Mouse (Mus musculus): ENCODE measurements at regions not wholly inside any gene's neighbourhood (a gene's known extent, or its start where the extent isn't known, plus 50 kb on each side); places are given as distances from the start of the nearest gene placed in this dataset.

DNA sequence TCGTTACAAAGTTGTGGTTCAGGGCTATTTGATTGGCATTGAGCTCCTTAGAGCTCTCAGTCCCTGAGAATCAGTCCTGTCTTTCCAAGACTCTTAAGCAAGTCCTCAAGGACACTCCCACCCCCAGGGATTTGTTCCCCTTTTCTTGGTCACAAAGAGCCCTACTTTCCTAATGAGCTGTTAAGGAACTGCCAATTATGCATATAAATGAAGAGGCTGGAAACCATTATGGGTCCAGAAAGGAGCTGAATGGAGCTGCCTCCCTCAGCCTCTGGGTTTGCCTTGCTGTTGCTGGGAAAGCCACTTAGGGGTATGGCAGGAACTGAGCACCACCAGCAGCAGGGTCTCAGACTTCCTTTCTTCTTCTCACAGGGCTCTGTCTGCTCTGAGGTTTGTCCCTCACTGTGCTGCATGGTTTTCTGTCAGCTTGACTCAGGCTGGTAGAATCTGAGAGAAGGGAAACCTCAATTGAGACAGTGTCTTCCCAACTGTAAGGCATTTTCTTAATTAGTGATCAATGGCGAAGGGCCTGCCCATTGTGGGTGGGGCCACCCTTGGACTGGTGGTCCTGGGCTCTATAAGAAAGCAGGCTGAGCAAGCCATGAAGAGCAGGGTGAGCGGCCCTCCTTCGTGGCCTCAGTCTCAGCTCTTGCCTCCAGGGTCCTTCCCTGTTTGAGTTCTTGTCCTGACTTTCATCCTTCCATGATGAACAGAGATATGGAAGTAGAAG lies 108.4 kb upstream of the Gm4791 start:
- Histone ChIP-seq H3K4me1 (ENCODE audit: control insufficient read depth in 1 of 2, insufficient read depth in 2 of 2, low read length in 2 of 2) (no peaks in the 10 kb centered on the region), H3K9me3 (replicated peaks; ENCODE audit: insufficient read depth, low read length) (no peaks in the 10 kb centered on the region), H3K79me2 (ENCODE audit: control insufficient read depth, insufficient read depth, low read length, poor library complexity) (no peaks in the 10 kb centered on the region), H3K27ac (ENCODE audit: control insufficient read depth, low read depth, low read length) (no peak overlapping the region), H3K27me3 (ENCODE audit: control insufficient read depth in 1 of 2, insufficient read depth in 2 of 2, low read length in 2 of 2) (no peaks in the 10 kb centered on the region), H3K4me3 (ENCODE audit: control insufficient read depth in 1 of 2, insufficient read depth in 1 of 2, low read depth in 2 of 2, low read length in 2 of 2) (no peak overlapping the region), H3K9ac (ENCODE audit: control insufficient read depth, low read depth, low read length, poor library complexity, severe bottlenecking) (no peak overlapping the region), H3K36me3 (ENCODE audit: control insufficient read depth in 1 of 2, insufficient read depth in 2 of 2, low read length in 2 of 2) (no peaks in the 10 kb centered on the region)
- no peak for TF ChIP-seq RAD21 (IDR thresholded peaks at IDR 0.05; ENCODE audit: low read depth, low read length)
- no peak for TF ChIP-seq ETS1 (IDR thresholded peaks at IDR 0.05; ENCODE audit: low read depth, low read length)
- no peak for TF ChIP-seq TBP (IDR thresholded peaks at IDR 0.05; ENCODE audit: low read depth, low read length)
- no peak for TF ChIP-seq MAZ (IDR thresholded peaks at IDR 0.05; ENCODE audit: low read depth, low read length)
- TF ChIP-seq KAT2A (conservative IDR thresholded peaks at IDR 0.05; ENCODE audit: low read depth, low read length), result no peak
- no peak for TF ChIP-seq MAFK (IDR thresholded peaks at IDR 0.05; ENCODE audit: borderline replicate concordance, low read depth, low read length)
- no peak for TF ChIP-seq USF2 (IDR thresholded peaks at IDR 0.05; ENCODE audit: borderline replicate concordance in 1 of 2, insufficient read depth in 1 of 2, low read depth in 1 of 2, low read length in 2 of 2)
- no peak for TF ChIP-seq ZKSCAN1 (IDR thresholded peaks at IDR 0.05; ENCODE audit: low read depth, low read length)
- no peak for TF ChIP-seq MAX (IDR thresholded peaks at IDR 0.05; ENCODE audit: low read length)
- TF ChIP-seq CTCF (IDR thresholded peaks at IDR 0.05 in 2 of 3, conservative IDR thresholded peaks at IDR 0.05 in 1 of 3; ENCODE audit: control insufficient read depth in 1 of 3, insufficient read depth in 1 of 3, low read depth in 2 of 3, low read length in 3 of 3, poor library complexity in 1 of 3, severe bottlenecking in 1 of 3), result no peak
- no peak for TF ChIP-seq EP300 (IDR thresholded peaks at IDR 0.05; ENCODE audit: low read depth in 1 of 2, low read length in 2 of 2)
- TF ChIP-seq NRF1 (IDR thresholded peaks at IDR 0.05; ENCODE audit: insufficient read depth, low read depth, low read length, poor library complexity, severe bottlenecking), result no peak
- no peak for TF ChIP-seq NELFE (IDR thresholded peaks at IDR 0.05; ENCODE audit: low read depth, low read length)
- no peak for TF ChIP-seq UBTF (IDR thresholded peaks at IDR 0.05; ENCODE audit: borderline replicate concordance, insufficient read depth, low read depth, low read length)
- no peak for TF ChIP-seq USF1 (IDR thresholded peaks at IDR 0.05; ENCODE audit: low read depth, low read length)
- no peak for TF ChIP-seq ZMIZ1 (IDR thresholded peaks at IDR 0.05; ENCODE audit: low read depth, low read length)
- TF ChIP-seq ELF1 (IDR thresholded peaks at IDR 0.05; ENCODE audit: low read depth, low read length), result no peak
- no peak for TF ChIP-seq ZC3H11A (IDR thresholded peaks at IDR 0.05; ENCODE audit: low read depth, low read length)
- TF ChIP-seq JUND (IDR thresholded peaks at IDR 0.05; ENCODE audit: low read depth, low read length), result no peak
- no peak for TF ChIP-seq CHD1 (IDR thresholded peaks at IDR 0.05; ENCODE audit: low read depth, low read length)
- DNase-seq (ENCODE audit: low read depth, low spot score), result no peak

All from MEL (cell line).